Mouse (Mus musculus) C2C12 (cell line): Measurements from ENCODE around the gene Slc39a11.

ENCODE experiments used
- CEBPB ChIP-seq: IDR thresholded peaks from one replicate; pipeline ENCODE4 v1.6.1; 2011; ENCODE audit warnings: low read depth, mild to moderate bottlenecking, control low read depth, moderate library complexity
- CTCF ChIP-seq: IDR thresholded peaks from one replicate; pipeline ENCODE4 v1.5.1; 2011; ENCODE audit not compliant: control insufficient read depth, insufficient read depth, insufficient read length
- FOSL1 ChIP-seq: IDR thresholded peaks from one replicate; pipeline ENCODE4 v1.8.0; 2011; ENCODE audit warnings: mild to moderate bottlenecking, low read length; ENCODE audit not compliant: poor library complexity, insufficient read depth, severe bottlenecking
- MAX ChIP-seq: IDR thresholded peaks from one replicate; pipeline ENCODE4 v1.6.1; 2011; ENCODE audit warnings: mild to moderate bottlenecking, control low read depth
- MYOD1 ChIP-seq: IDR thresholded peaks from one replicate; pipeline ENCODE4 v1.6.1; 2011; ENCODE audit warnings: low read depth; ENCODE audit not compliant: control insufficient read depth, insufficient read length
- MYOG ChIP-seq: IDR thresholded peaks from one replicate; pipeline ENCODE4 v1.6.1; 2011; ENCODE audit not compliant: control insufficient read depth, insufficient read length; ENCODE audit errors: extremely low read depth
- USF1 ChIP-seq: IDR thresholded peaks from one replicate; pipeline ENCODE4 v1.6.1; 2011; ENCODE audit warnings: low read depth, mild to moderate bottlenecking, control low read depth, moderate library complexity

- TF ChIP-seq MAX = no peak
- TF ChIP-seq CTCF = no peak
- no peak for TF ChIP-seq USF1
- TF ChIP-seq MYOD1 = no peak
- no peak for TF ChIP-seq FOSL1
- no peak for TF ChIP-seq CEBPB
- no peak for TF ChIP-seq MYOG
Observed at GRCm38 (mm10) chr11:113291781-113292714, 357.8 kb downstream of the Slc39a11 start.
